30 mouse cellular contexts compared by ENCODE assay signal in the genomic region with DNA sequence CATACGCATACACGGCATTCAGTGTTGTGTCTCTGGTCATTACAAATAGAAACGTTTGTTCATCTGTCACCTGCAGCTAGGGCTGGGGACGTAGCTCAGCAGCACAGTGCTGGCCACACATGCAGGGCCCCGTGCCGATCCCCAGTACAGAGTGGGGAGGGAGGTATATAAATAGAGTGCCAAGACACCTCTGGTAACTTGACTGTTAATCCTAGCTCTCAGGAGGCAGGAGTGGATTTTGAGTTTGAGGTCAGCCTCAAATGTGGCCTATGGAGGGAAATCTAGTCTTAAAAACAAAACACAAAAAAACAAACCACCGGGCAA. TPM values are rescaled to one million over a fixed set of nuclear protein-coding genes. Genes with fewer than 3 reads are reported as not detected.
DNase-seq lines count a peak whose midpoint lies in the region; ATAC-seq and TF ChIP-seq lines count a peak whose summit lies in the region.
"Had no signal": no experiment of that assay in that cellular context is flagged by ENCODE, and none has a peak within 500 bp of the region (broad histone marks: within the 10 kb centered on the region; RNA-seq: fewer than 3 reads in every experiment).

No protein-coding gene starts in this region.

- 59% methylated on average over 7 of the region's 7 CpGs for WGBS in heart, embryonic 11.5 days (ENCODE audit: insufficient replicate concordance)
- 54% methylated on average over 7 of the region's 7 CpGs for WGBS in heart, postnatal 0 days

- no peak overlapping the region; the same call in 1 of the 2 replicates for H3K4me2 ChIP-seq in heart, embryonic 11.5 days
- H3K4me2 ChIP-seq in heart, postnatal 0 days (ENCODE audit: low read depth, low read length): no peak overlapping the region
- H3K4me2 ChIP-seq: embryonic facial prominence, embryonic 12.5 days; hindbrain, embryonic 15.5 days; liver, embryonic 12.5 days; midbrain, embryonic 12.5 days; neural tube, embryonic 13.5 days had no signal

- intact Hi-C loops in left cerebral cortex, adult 2 months (cut with DNase I): no loop called here
- intact Hi-C loops in left cerebral cortex, postnatal 25 days (cut with DNase I): no loop called here

- no peak for TF ChIP-seq EP300 in heart, postnatal 0 days (IDR thresholded peaks at IDR 0.05; ENCODE audit: low read depth)

- peaks cover 60% of the 10 kb centered on the region for H3K4me1 ChIP-seq in heart, embryonic 11.5 days (ENCODE audit: control insufficient read depth, insufficient read depth, low read length)
- peaks cover 22% of the 10 kb centered on the region for H3K4me1 ChIP-seq in heart, postnatal 0 days (ENCODE audit: control insufficient read depth, insufficient read depth)

- no peaks in the 10 kb centered on the region for H3K36me3 ChIP-seq in heart, embryonic 11.5 days (ENCODE audit: control insufficient read depth, insufficient read depth, low read length)
- no peaks in the 10 kb centered on the region for H3K36me3 ChIP-seq in heart, postnatal 0 days (replicated peaks; ENCODE audit: control insufficient read depth, insufficient read depth, low read length)
- H3K36me3 ChIP-seq: hindbrain, embryonic 15.5 days; midbrain, embryonic 12.5 days; neural tube, embryonic 13.5 days had no signal

- H3K4me3 ChIP-seq in heart, embryonic 11.5 days (ENCODE audit: low read depth, low read length): no peak overlapping the region
- H3K4me3 ChIP-seq in left cerebral cortex, adult 2 months: no peak overlapping the region
- no peak overlapping the region for H3K4me3 ChIP-seq in heart, postnatal 0 days (ENCODE audit: low read depth, low read length)
- H3K4me3 ChIP-seq: embryonic facial prominence, embryonic 12.5 days; hindbrain, embryonic 10.5 days; hindbrain, embryonic 15.5 days; liver, embryonic 12.5 days; midbrain, embryonic 12.5 days; neural tube, embryonic 13.5 days had no signal

- H3K27me3 ChIP-seq in heart, embryonic 11.5 days (ENCODE audit: control insufficient read depth, insufficient read depth, low read length): no peaks in the 10 kb centered on the region
- H3K27me3 ChIP-seq in heart, postnatal 0 days (ENCODE audit: control insufficient read depth, insufficient read depth, low read length): no peaks in the 10 kb centered on the region
- H3K27me3 ChIP-seq: embryonic facial prominence, embryonic 12.5 days; hindbrain, embryonic 15.5 days; liver, embryonic 12.5 days; midbrain, embryonic 12.5 days; neural tube, embryonic 13.5 days; Patski had no signal

- peak; percentile 11; the same call in 1 of the 2 replicates for ATAC-seq in frontal cortex, adult (ENCODE audit: low TSS enrichment)
- no peak for ATAC-seq in heart, embryonic 11.5 days (replicated peaks; ENCODE audit: insufficient number of reproducible peaks, low FRiP score, low TSS enrichment)
- ATAC-seq in heart, postnatal 0 days (ENCODE audit: insufficient read depth, low read depth): peak; percentile 44; the same call in 1 of the 2 replicates
- ATAC-seq: inflammation-experienced regulatory T-cells, adult 6 months; liver, embryonic 12.5 days; liver, postnatal 0 days; Patski had no signal

- no peak for TF ChIP-seq CTCF in left cerebral cortex, adult 2 months (IDR thresholded peaks at IDR 0.05)
- no peak for TF ChIP-seq CTCF in heart, postnatal 0 days (IDR thresholded peaks at IDR 0.05; ENCODE audit: low read depth)

- no peaks in the 10 kb centered on the region for H3K9me3 ChIP-seq in heart, embryonic 11.5 days (replicated peaks; ENCODE audit: control insufficient read depth, low read length)
- H3K9me3 ChIP-seq in heart, postnatal 0 days (replicated peaks; ENCODE audit: control insufficient read depth, low read length): no peaks in the 10 kb centered on the region
- H3K9me3 ChIP-seq: embryonic facial prominence, embryonic 12.5 days; hindbrain, embryonic 10.5 days; hindbrain, embryonic 15.5 days; liver, embryonic 12.5 days; midbrain, embryonic 12.5 days; neural tube, embryonic 13.5 days had no signal

- no peak overlapping the region for H3K9ac ChIP-seq in heart, embryonic 11.5 days (ENCODE audit: low read depth, low read length)
- no peak overlapping the region for H3K9ac ChIP-seq in heart, postnatal 0 days (replicated peaks; ENCODE audit: low read depth, low read length)
- H3K9ac ChIP-seq: embryonic facial prominence, embryonic 12.5 days; hindbrain, embryonic 15.5 days; liver, embryonic 12.5 days; liver, postnatal 0 days; midbrain, embryonic 12.5 days; neural tube, embryonic 13.5 days had no signal

- peak overlapping the region; percentile 62 for H3K27ac ChIP-seq in heart, embryonic 11.5 days (ENCODE audit: low read depth, low read length)
- H3K27ac ChIP-seq in left cerebral cortex, adult 2 months: peak overlapping the region; percentile 76; the same call in 1 of the 2 replicates
- H3K27ac ChIP-seq in heart, postnatal 0 days (ENCODE audit: low read depth): peak overlapping the region; percentile 64
- H3K27ac ChIP-seq: embryonic facial prominence, embryonic 12.5 days; hindbrain, embryonic 10.5 days; hindbrain, embryonic 15.5 days; liver, embryonic 12.5 days; midbrain, embryonic 12.5 days; neural tube, embryonic 13.5 days had no signal

- no peak for DNase-seq in frontal cortex, postnatal 14 days (ENCODE audit: low spot score in 2 of 2)
- no peak for DNase-seq in heart, postnatal 4 days
- DNase-seq in left cerebral cortex, adult 2 months (ENCODE audit: extremely low spot score in 1 of 2, low spot score in 2 of 2): no peak
- DNase-seq in left cerebral cortex, postnatal 25 days (ENCODE audit: low spot score in 2 of 2): no peak
- peak; percentile 34 for DNase-seq in heart, postnatal 0 days (ENCODE audit: low spot score)
- DNase-seq: adrenal gland, postnatal 14 days; cerebellum, adult 11 months; cerebellum, adult 9-11 months; embryo, embryonic 11 days; kidney, adult 11 months; kidney, postnatal 14 days; left cerebral cortex, postnatal 4 days; liver, postnatal 0 days; lung, postnatal 36 days; right cerebral cortex, postnatal 4 days had no signal

RNA-seq across cellular contexts. Expression of a gene that starts 9.7 kb away (rescaled TPM):
- 39.6 and 40.6 TPM in 2 replicates for polyA plus RNA-seq in heart, embryonic 11.5 days (2014; fragmentation: Nextera tagmentation; extraction: Ambion mirVana)
- 10 to 100 TPM; 21.3 to 21.8 TPM for total RNA-seq in heart, postnatal 4 days (2021)
- 10 to 100 TPM; 35.7 to 42.4 TPM for total RNA-seq in left cerebral cortex, adult 2 months (2021)
- total RNA-seq in left cerebral cortex, postnatal 25 days (2021): 10 to 100 TPM; 34.1 to 36.8 TPM
- 44.8 and 53.6 TPM in 2 replicates for total RNA-seq in heart, postnatal 0 days (2014; rRNA removed; ENCODE audit: low replicate concordance)
- 34.7 and 35.3 TPM in 2 replicates for polyA plus RNA-seq in heart, postnatal 0 days (2015; fragmentation: Nextera tagmentation; extraction: Ambion mirVana)

RNA-seq across cellular contexts. Expression of a gene that starts 15.8 kb away (rescaled TPM):
- 149 and 151 TPM in 2 replicates for polyA plus RNA-seq in heart, embryonic 11.5 days (2014; fragmentation: Nextera tagmentation; extraction: Ambion mirVana)
- total RNA-seq in heart, postnatal 4 days (2021): 100 to 1,000 TPM; 163 to 192 TPM
- total RNA-seq in left cerebral cortex, adult 2 months (2021): 1 to 10 TPM; 8.7 to 10.0 TPM
- total RNA-seq in left cerebral cortex, postnatal 25 days (2021): 10 to 100 TPM in 1 of 2 experiments, 1 to 10 TPM in 1; 9.3 to 11.6 TPM
- total RNA-seq in heart, postnatal 0 days (2014; rRNA removed; ENCODE audit: low replicate concordance): 293 and 299 TPM in 2 replicates
- polyA plus RNA-seq in heart, postnatal 0 days (2015; fragmentation: Nextera tagmentation; extraction: Ambion mirVana): 455 and 518 TPM in 2 replicates
- total RNA-seq: megakaryocyte, adult 5-6 weeks; MEL had no signal
- polyA plus RNA-seq: hindbrain, embryonic 15.5 days; inflammation-experienced regulatory T-cells, adult 6 months; liver, embryonic 12.5 days; Patski; thymus, postnatal 0 days had no signal

RNA-seq across cellular contexts. Expression of a gene that starts 18.4 kb away (rescaled TPM):
- 3.9 and 4.8 TPM in 2 replicates for polyA plus RNA-seq in heart, embryonic 11.5 days (2014; fragmentation: Nextera tagmentation; extraction: Ambion mirVana)
- not detected for total RNA-seq in heart, postnatal 4 days (2021)
- total RNA-seq in left cerebral cortex, adult 2 months (2021): under 1 TPM in 1 of 2 experiments, not detected in 1; 0.51 TPM
- total RNA-seq in left cerebral cortex, postnatal 25 days (2021): under 1 TPM; 0.39 to 0.73 TPM
- total RNA-seq in heart, postnatal 0 days (2014; rRNA removed; ENCODE audit: low replicate concordance): 4.2 TPM in 1 of 2 replicates, not detected in the other
- 0.26 TPM in 1 of 2 replicates, not detected in the other for polyA plus RNA-seq in heart, postnatal 0 days (2015; fragmentation: Nextera tagmentation; extraction: Ambion mirVana)
- total RNA-seq: layer of hippocampus, postnatal 10 days; megakaryocyte, adult 5-6 weeks; MEL had no signal
- polyA plus RNA-seq: inflammation-experienced regulatory T-cells, adult 6 months; liver, embryonic 12.5 days; liver, postnatal 0 days; Patski; spleen, adult 2 months had no signal

RNA-seq across cellular contexts. Expression of a gene that starts 19.6 kb away (rescaled TPM):
- 13.6 and 15.3 TPM in 2 replicates for polyA plus RNA-seq in heart, embryonic 11.5 days (2014; fragmentation: Nextera tagmentation; extraction: Ambion mirVana)
- 10 to 100 TPM; 19.1 to 21.2 TPM for total RNA-seq in heart, postnatal 4 days (2021)
- 100 to 1,000 TPM; 146 to 208 TPM for total RNA-seq in left cerebral cortex, adult 2 months (2021)
- total RNA-seq in left cerebral cortex, postnatal 25 days (2021): 100 to 1,000 TPM; 141 to 380 TPM
- total RNA-seq in heart, postnatal 0 days (2014; rRNA removed; ENCODE audit: low replicate concordance): 16.3 and 18.6 TPM in 2 replicates
- polyA plus RNA-seq in heart, postnatal 0 days (2015; fragmentation: Nextera tagmentation; extraction: Ambion mirVana): 32.1 and 38.5 TPM in 2 replicates
- total RNA-seq: megakaryocyte, adult 5-6 weeks had no signal
- polyA plus RNA-seq: inflammation-experienced regulatory T-cells, adult 6 months had no signal

RNA-seq across cellular contexts. Expression of a gene that starts 32.5 kb away (rescaled TPM):
- 10.6 and 13.7 TPM in 2 replicates for polyA plus RNA-seq in heart, embryonic 11.5 days (2014; fragmentation: Nextera tagmentation; extraction: Ambion mirVana)
- 10 to 100 TPM; 19.6 to 20.5 TPM for total RNA-seq in heart, postnatal 4 days (2021)
- total RNA-seq in left cerebral cortex, adult 2 months (2021): 10 to 100 TPM; 10.2 to 11.9 TPM
- total RNA-seq in left cerebral cortex, postnatal 25 days (2021): 10 to 100 TPM; 10.1 to 11.3 TPM
- 35.7 and 46.0 TPM in 2 replicates for total RNA-seq in heart, postnatal 0 days (2014; rRNA removed; ENCODE audit: low replicate concordance)
- polyA plus RNA-seq in heart, postnatal 0 days (2015; fragmentation: Nextera tagmentation; extraction: Ambion mirVana): 15.9 and 18.2 TPM in 2 replicates

Comparison
In these comparisons a context has a peak if more than half of its experiments do, and no peak if none do; other contexts are left out.
1. RNA of a gene that starts 15.8 kb away (total RNA-seq): 293 to 299 TPM in heart, postnatal 0 days and 163 to 192 TPM in heart, postnatal 4 days; 9.3 to 11.6 TPM in left cerebral cortex, postnatal 25 days and 8.7 to 10.0 TPM in left cerebral cortex, adult 2 months; every median in the first group is over 10 times any median in the second.
2. Peak in every context shown above with its lines, with median percentiles within 50 percentile points of each other: H3K27ac ChIP-seq.